Mouse (Mus musculus) layer of hippocampus, adult 2 months (tissue): Measurements from ENCODE around the gene A030005K14Rik. TPM values are rescaled to one million over a fixed set of nuclear protein-coding genes. Genes with fewer than 3 reads are reported as not detected.

Source experiments
- DNase-seq, 2 experiments: peaks; one replicate each; pipeline ENCODE4 v3.0.0; 2022; ENCODE audit warnings: low spot score in 2 of 2
- H3K27ac ChIP-seq: fragments of 200-600 bp; 2 replicates; pipeline ENCODE4 v1.8.1; 2022
- H3K4me3 ChIP-seq: fragments of 200-600 bp; 2 replicates; pipeline ENCODE4 v1.8.1; 2022; ENCODE audit warnings: mild to moderate bottlenecking
- CTCF ChIP-seq: fragments of 200-600 bp; conservative IDR thresholded peaks from 2 replicates; pipeline ENCODE4 v1.8.1; 2022; ENCODE audit warnings: antibody characterized with exemption, mild to moderate bottlenecking, moderate library complexity
- total RNA-seq, 2 experiments: library from RNA; stranded (reverse); gene quantifications; 2 replicates each; pipeline ENCODE4 v1.2.3; 2021

A030005K14Rik gene
- total RNA-seq, 2 experiments from 2014 or later: not detected

- Histone ChIP-seq H3K27ac (no peak overlapping the region), H3K4me3 (no peak overlapping the region)
- TF ChIP-seq CTCF: no peak
- DNase-seq: no peak
Measured at GRCm38 (mm10) chr1:83066577-83066976, 7.4 kb upstream of the A030005K14Rik start.

GRCm38 (mm10) chr1:83064851-83065250 is 5.7 kb upstream of the A030005K14Rik start:
- Histone ChIP-seq H3K27ac (no peak overlapping the region), H3K4me3 (no peak overlapping the region)
- TF ChIP-seq CTCF: peak; percentile 84
- peak; percentile 9 to 25 for DNase-seq

- no peak within 1 kb of the TSS for H3K27ac ChIP-seq
- no peak for DNase-seq
- TF ChIP-seq CTCF: no peak
- no peak within 1 kb of the TSS for H3K4me3 ChIP-seq
Measured at GRCm38 (mm10) chr1:83060643-83061042, 1.5 kb upstream of the A030005K14Rik start, which contains the start of gene Krtap28-13. Krtap28-13 (plus strand) TSS chr1:83060930.

- Histone ChIP-seq H3K27ac (no peak overlapping the region), H3K4me3 (no peak overlapping the region)
- DNase-seq: no peak
- TF ChIP-seq CTCF: no peak
Measured at GRCm38 (mm10) chr1:83058481-83058880, 697 bp downstream of the A030005K14Rik start.

GRCm38 (mm10) chr1:83044882-83045427 is 14.2 kb downstream of the A030005K14Rik start, which contains the start of gene Gm47969:
Gm47969 (plus strand) TSS chr1:83044932.
- no peak for DNase-seq
- TF ChIP-seq CTCF: no peak

GRCm38 (mm10) chr1:83042380-83042779 is 16.8 kb downstream of the A030005K14Rik start, which contains the start of gene Krtap28-10:
Krtap28-10 (minus strand) TSS chr1:83042480.
- no peak for DNase-seq
- no peak within 1 kb of the TSS for H3K4me3 ChIP-seq
- no peak for TF ChIP-seq CTCF
- no peak within 1 kb of the TSS for H3K27ac ChIP-seq

More at GRCm38 (mm10) chr1:83044882-83045427, 14.2 kb downstream of the A030005K14Rik start, which contains the start of gene Gm47969:
- no peak within 1 kb of the TSS for H3K4me3 ChIP-seq
- no peak within 1 kb of the TSS for H3K27ac ChIP-seq

- Histone ChIP-seq H3K4me3 (no peak overlapping the region), H3K27ac (peak overlapping the region; percentile 86; the same call in 1 of the 2 replicates)
- DNase-seq: no peak
- no peak for TF ChIP-seq CTCF
Measured at GRCm38 (mm10) chr1:83039080-83039479, 20.1 kb downstream of the A030005K14Rik start.

- TF ChIP-seq CTCF: no peak
- peak; percentile 29 to 36 for DNase-seq
- peak within 1 kb of the TSS; percentile 86 for H3K27ac ChIP-seq
- H3K4me3 ChIP-seq: peak within 1 kb of the TSS; percentile 48
Measured at GRCm38 (mm10) chr1:83038109-83038672, 21.0 kb downstream of the A030005K14Rik start, which contains the start of gene Slc19a3. Slc19a3 (minus strand) TSS chr1:83038448.

- Histone ChIP-seq H3K27ac (peak overlapping the region; percentile 86), H3K4me3 (peak overlapping the region; percentile 48)
- no peak for TF ChIP-seq CTCF
- no peak for DNase-seq
Measured at GRCm38 (mm10) chr1:83036892-83037667, 22.1 kb downstream of the A030005K14Rik start.

- DNase-seq: no peak
- TF ChIP-seq CTCF: no peak
- Histone ChIP-seq H3K4me3 (no peak overlapping the region), H3K27ac (no peak overlapping the region)
Measured at GRCm38 (mm10) chr1:83034509-83034908, 24.7 kb downstream of the A030005K14Rik start.

GRCm38 (mm10) chr1:83032508-83032907 is 26.7 kb downstream of the A030005K14Rik start:
- Histone ChIP-seq H3K4me3 (no peak overlapping the region), H3K27ac (no peak overlapping the region)
- no peak for DNase-seq
- TF ChIP-seq CTCF: no peak

- Histone ChIP-seq H3K27ac (no peak overlapping the region), H3K4me3 (no peak overlapping the region)
- DNase-seq: no peak
- no peak for TF ChIP-seq CTCF
Measured at GRCm38 (mm10) chr1:83031950-83032349, 27.2 kb downstream of the A030005K14Rik start.

GRCm38 (mm10) chr1:83016556-83016955 is 42.6 kb downstream of the A030005K14Rik start:
- Histone ChIP-seq H3K4me3 (no peak overlapping the region), H3K27ac (no peak overlapping the region)
- no peak for TF ChIP-seq CTCF
- no peak for DNase-seq
